In genomic region chr8:12445258-12445657, GRCm38 (mm10) we compare ENCODE assay signal across 22 mouse cellular contexts. TPM values are rescaled to one million over a fixed set of nuclear protein-coding genes. Genes with fewer than 3 reads are reported as not detected.
A peak's percentile ranks its signal among the peaks of the same experiment; 100 is the strongest.
DNase-seq lines count a peak whose midpoint lies in the region; ATAC-seq lines count a peak whose summit lies in the region.
"Had no signal": no experiment of that assay in that cellular context is flagged by ENCODE, and none has a peak within 500 bp of the region (broad histone marks: within the 10 kb centered on the region; RNA-seq: fewer than 3 reads in every experiment).

No protein-coding gene starts in this region.

- no peak for ATAC-seq in forebrain, embryonic 12.5 days (ENCODE audit: low FRiP score)
- ATAC-seq in forebrain, embryonic 13.5 days: no peak
- 0 out of 2 replicates have a peak, but pooled peaks have one; percentile 61 for ATAC-seq in midbrain, embryonic 13.5 days
- ATAC-seq: activated CD4-positive, CD25-positive, alpha-beta regulatory T cell, adult 4 months; Patski had no signal

- DNase-seq in midbrain, embryonic 10.5 days (ENCODE audit: low spot score): no peak
- no peak for DNase-seq in layer of hippocampus, adult 18-20 months (ENCODE audit: low spot score in 2 of 2)
- DNase-seq: adrenal gland, adult 8-10 months; adrenal gland, postnatal 14 days; adrenal gland, postnatal 36 days; cerebellum, adult 11-12 months; cerebellum, adult 2 months; cerebellum, adult 9-10 months; cerebellum, postnatal 10 days; cerebellum, postnatal 25 days had no signal

- no peaks in the 10 kb centered on the region for H3K9me3 ChIP-seq in forebrain, embryonic 12.5 days
- no peaks in the 10 kb centered on the region for H3K9me3 ChIP-seq in forebrain, embryonic 13.5 days (replicated peaks)
- H3K9me3 ChIP-seq in midbrain, embryonic 13.5 days: no peaks in the 10 kb centered on the region; the same call in 1 of the 2 replicates
- no peaks in the 10 kb centered on the region for H3K9me3 ChIP-seq in midbrain, embryonic 10.5 days (replicated peaks)
- H3K9me3 ChIP-seq: embryonic facial prominence, embryonic 10.5 days; embryonic facial prominence, embryonic 12.5 days; forebrain, embryonic 15.5 days; G1E had no signal

- H3K4me2 ChIP-seq in forebrain, embryonic 12.5 days: 0 out of 2 replicates have a peak overlapping the region, but pooled peaks have one; percentile 47
- H3K4me2 ChIP-seq in forebrain, embryonic 13.5 days: no peak overlapping the region
- no peak overlapping the region for H3K4me2 ChIP-seq in midbrain, embryonic 13.5 days (replicated peaks)

- H3K36me3 ChIP-seq in forebrain, embryonic 12.5 days (replicated peaks): no peaks in the 10 kb centered on the region
- H3K36me3 ChIP-seq in forebrain, embryonic 13.5 days (ENCODE audit: poor library complexity, severe bottlenecking): no peaks in the 10 kb centered on the region
- no peaks in the 10 kb centered on the region for H3K36me3 ChIP-seq in midbrain, embryonic 13.5 days
- H3K36me3 ChIP-seq in midbrain, embryonic 10.5 days: no peaks in the 10 kb centered on the region
- H3K36me3 ChIP-seq: embryonic facial prominence, embryonic 10.5 days; embryonic facial prominence, embryonic 12.5 days; forebrain, embryonic 15.5 days; G1E had no signal

- no peak overlapping the region for H3K27ac ChIP-seq in forebrain, embryonic 12.5 days
- H3K27ac ChIP-seq in forebrain, embryonic 13.5 days: no peak overlapping the region
- H3K27ac ChIP-seq in midbrain, embryonic 13.5 days: no peak overlapping the region
- no peak overlapping the region for H3K27ac ChIP-seq in midbrain, embryonic 10.5 days (replicated peaks)
- H3K27ac ChIP-seq: embryonic facial prominence, embryonic 12.5 days; forebrain, embryonic 15.5 days had no signal

- H3K4me1 ChIP-seq in forebrain, embryonic 12.5 days: peaks cover 14% of the 10 kb centered on the region
- H3K4me1 ChIP-seq in forebrain, embryonic 13.5 days: peaks cover 11% of the 10 kb centered on the region
- peaks cover 12% of the 10 kb centered on the region for H3K4me1 ChIP-seq in midbrain, embryonic 13.5 days (replicated peaks)
- peaks cover 22% of the 10 kb centered on the region for H3K4me1 ChIP-seq in midbrain, embryonic 10.5 days

- no peak overlapping the region for H3K4me3 ChIP-seq in forebrain, embryonic 12.5 days (replicated peaks)
- no peak overlapping the region for H3K4me3 ChIP-seq in forebrain, embryonic 13.5 days
- H3K4me3 ChIP-seq in midbrain, embryonic 13.5 days (replicated peaks): no peak overlapping the region
- no peak overlapping the region for H3K4me3 ChIP-seq in midbrain, embryonic 10.5 days
- H3K4me3 ChIP-seq: embryonic facial prominence, embryonic 12.5 days; forebrain, embryonic 15.5 days had no signal

- H3K27me3 ChIP-seq in forebrain, embryonic 12.5 days: peaks cover 36% of the 10 kb centered on the region
- H3K27me3 ChIP-seq in forebrain, embryonic 13.5 days: peaks cover 11% of the 10 kb centered on the region; the same call in 1 of the 2 replicates
- peaks cover 20% of the 10 kb centered on the region for H3K27me3 ChIP-seq in midbrain, embryonic 13.5 days
- peaks cover 50% of the 10 kb centered on the region for H3K27me3 ChIP-seq in midbrain, embryonic 10.5 days (ENCODE audit: low read depth, poor library complexity, severe bottlenecking)
- H3K27me3 ChIP-seq: forebrain, embryonic 15.5 days had no signal

- no peak overlapping the region for H3K9ac ChIP-seq in forebrain, embryonic 12.5 days
- no peak overlapping the region for H3K9ac ChIP-seq in forebrain, embryonic 13.5 days
- H3K9ac ChIP-seq in midbrain, embryonic 13.5 days (replicated peaks): no peak overlapping the region
- H3K9ac ChIP-seq: embryonic facial prominence, embryonic 12.5 days had no signal

- WGBS in forebrain, embryonic 12.5 days: 78% methylated on average over 2 of the region's 2 CpGs
- WGBS in forebrain, embryonic 13.5 days: 55% methylated on average over 2 of the region's 2 CpGs
- WGBS in midbrain, embryonic 13.5 days: 78% methylated on average over 2 of the region's 2 CpGs
- WGBS in midbrain, embryonic 10.5 days: 72% methylated on average over 2 of the region's 2 CpGs

RNA-seq across cellular contexts. Expression of gene Sox1, which starts 50.2 kb away (rescaled TPM):
- 9.6 and 11.0 TPM in 2 replicates for polyA plus RNA-seq in forebrain, embryonic 12.5 days (2016; fragmentation: Nextera tagmentation; extraction: Ambion mirVana)
- polyA plus RNA-seq in forebrain, embryonic 13.5 days (2015; fragmentation: Nextera tagmentation; extraction: Ambion mirVana): 7.7 and 8.8 TPM in 2 replicates
- polyA plus RNA-seq in midbrain, embryonic 13.5 days (2015; fragmentation: Nextera tagmentation; extraction: Ambion mirVana): 3.1 and 3.6 TPM in 2 replicates
- polyA plus RNA-seq in midbrain, embryonic 10.5 days (2016; fragmentation: Nextera tagmentation; extraction: Ambion mirVana): 3.2 and 3.4 TPM in 2 replicates
- total RNA-seq in layer of hippocampus, adult 18-20 months (2021): 10 to 100 TPM in 1 of 2 experiments, 1 to 10 TPM in 1; 9.6 to 11.3 TPM
- total RNA-seq: adrenal gland, adult 18-20 months; adrenal gland, adult 8-10 months; adrenal gland, postnatal 14 days; adrenal gland, postnatal 36 days had no signal
- polyA plus RNA-seq: activated CD4-positive, CD25-positive, alpha-beta regulatory T cell, adult 4 months; C2C12; embryonic facial prominence, embryonic 14.5 days; G1E; Patski had no signal
